ENCODE assay signal across 17 mouse cellular contexts in the genomic region with DNA sequence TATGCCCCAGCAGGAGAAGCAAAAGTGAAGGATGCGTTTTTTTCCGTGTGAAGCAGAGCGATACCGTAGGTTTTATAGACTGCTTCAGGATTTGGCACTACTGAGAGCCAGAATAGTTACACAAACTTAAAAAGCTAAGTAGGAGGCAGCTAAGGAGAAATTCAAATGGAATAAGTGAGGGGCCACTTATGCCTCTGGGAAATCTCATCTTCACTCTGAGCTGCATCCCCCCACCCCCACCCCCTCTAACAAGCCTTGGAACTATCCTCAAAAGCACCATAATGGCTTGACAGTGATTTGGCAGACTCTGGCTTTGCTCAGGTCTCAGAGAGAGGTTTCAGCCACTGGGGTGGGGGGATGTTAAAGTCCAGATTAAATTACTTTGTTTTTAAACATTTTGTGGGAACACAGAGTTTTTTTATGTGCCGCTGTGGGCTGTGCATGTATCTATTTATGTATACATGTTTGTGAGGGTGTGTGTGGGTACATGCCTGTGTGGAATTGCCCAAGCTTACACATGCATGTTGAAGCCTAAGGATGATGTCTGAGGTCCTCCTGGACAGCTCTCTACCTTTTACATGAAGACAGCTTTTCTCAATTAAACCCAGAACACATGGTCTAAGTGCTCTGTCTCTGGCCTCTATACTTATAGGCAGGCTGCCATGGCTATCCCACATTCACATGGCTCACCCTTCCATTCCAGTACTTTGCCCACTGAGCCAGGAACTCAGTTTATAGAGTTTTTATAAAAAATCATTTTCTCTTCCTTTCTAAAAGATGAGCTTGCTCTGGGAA.
A peak's percentile ranks its signal among the peaks of the same experiment; 100 is the strongest.
DNase-seq lines count a peak whose midpoint lies in the region; ATAC-seq and TF ChIP-seq lines count a peak whose summit lies in the region.
"Had no signal": no experiment of that assay in that cellular context is flagged by ENCODE, and none has a peak within 500 bp of the region (broad histone marks: within the 10 kb centered on the region; RNA-seq: fewer than 3 reads in every experiment).

No protein-coding gene starts in this region.

- H3K9ac ChIP-seq in forebrain, embryonic 14.5 days (ENCODE audit: low read length) = no peak overlapping the region
- no peak overlapping the region for H3K9ac ChIP-seq in forebrain, embryonic 12.5 days
- H3K9ac ChIP-seq in intestine, embryonic 15.5 days = no peak overlapping the region
- H3K9ac ChIP-seq: liver, embryonic 15.5 days had no signal

- peak; percentile 44; the same call in 1 of the 2 replicates for ATAC-seq in forebrain, embryonic 14.5 days
- ATAC-seq in forebrain, embryonic 12.5 days (ENCODE audit: low FRiP score) = no peak
- ATAC-seq in intestine, embryonic 15.5 days = peak; percentile 49; the same call in 1 of the 2 replicates

- intact Hi-C loops in left cerebral cortex, postnatal 4 days (cut with DNase I) = no loop called here
- intact Hi-C loops in left cerebral cortex, adult 2 months (cut with DNase I) = no loop called here

- no peak overlapping the region for H3K27ac ChIP-seq in forebrain, embryonic 14.5 days (ENCODE audit: low read depth, low read length)
- H3K27ac ChIP-seq in forebrain, embryonic 12.5 days = no peak overlapping the region
- H3K27ac ChIP-seq in left cerebral cortex, adult 2 months = no peak overlapping the region
- no peak overlapping the region for H3K27ac ChIP-seq in intestine, embryonic 15.5 days
- H3K27ac ChIP-seq: kidney, postnatal 0 days; liver, embryonic 15.5 days had no signal

- TF ChIP-seq CTCF in left cerebral cortex, adult 2 months (IDR thresholded peaks at IDR 0.05) = no peak
- no peak for TF ChIP-seq CTCF in brain, embryonic 14.5 days (IDR thresholded peaks at IDR 0.05; ENCODE audit: borderline replicate concordance, extremely low read depth, insufficient read depth, insufficient read length)

- H3K4me3 ChIP-seq in forebrain, embryonic 14.5 days (ENCODE audit: low read depth, low read length) = no peak overlapping the region
- no peak overlapping the region for H3K4me3 ChIP-seq in forebrain, embryonic 12.5 days (replicated peaks)
- no peak overlapping the region for H3K4me3 ChIP-seq in left cerebral cortex, adult 2 months
- H3K4me3 ChIP-seq in intestine, embryonic 15.5 days (replicated peaks) = no peak overlapping the region
- H3K4me3 ChIP-seq: liver, embryonic 15.5 days had no signal

- TF ChIP-seq POLR2A in brain, embryonic 14.5 days (IDR thresholded peaks at IDR 0.05; ENCODE audit: borderline replicate concordance, extremely low read depth, insufficient read depth, insufficient read length, poor library complexity, severe bottlenecking) = no peak

- H3K36me3 ChIP-seq in forebrain, embryonic 14.5 days (ENCODE audit: control insufficient read depth, insufficient read depth, low read length) = no peaks in the 10 kb centered on the region
- no peaks in the 10 kb centered on the region for H3K36me3 ChIP-seq in forebrain, embryonic 12.5 days (replicated peaks)
- H3K36me3 ChIP-seq in intestine, embryonic 15.5 days = no peaks in the 10 kb centered on the region
- H3K36me3 ChIP-seq: liver, embryonic 15.5 days had no signal

- DNase-seq in forebrain, embryonic 14.5 days (ENCODE audit: low spot score) = peak; percentile 29
- peak; percentile 3 for DNase-seq in left cerebral cortex, postnatal 4 days
- DNase-seq in left cerebral cortex, adult 2 months (ENCODE audit: extremely low spot score in 1 of 2, low spot score in 2 of 2) = no peak
- DNase-seq in brain, embryonic 14.5 days (ENCODE audit: low read depth) = peak; percentile 57
- no peak for DNase-seq in urinary bladder, postnatal 25 days (ENCODE audit: low spot score)
- DNase-seq in kidney, adult 9 months = no peak
- DNase-seq: adrenal gland, adult 8-10 months; cerebellum, adult 11-12 months; gastrocnemius, postnatal 25 days; layer of hippocampus, postnatal 36 days; lung, postnatal 14 days; right cerebral cortex, postnatal 4 days; thymus, adult 18-20 months had no signal

- H3K9me3 ChIP-seq in forebrain, embryonic 14.5 days (replicated peaks; ENCODE audit: control insufficient read depth, low read length) = no peaks in the 10 kb centered on the region
- no peaks in the 10 kb centered on the region for H3K9me3 ChIP-seq in forebrain, embryonic 12.5 days
- H3K9me3 ChIP-seq in intestine, embryonic 15.5 days = no peaks in the 10 kb centered on the region
- H3K9me3 ChIP-seq: liver, embryonic 15.5 days had no signal

- no peaks in the 10 kb centered on the region for H3K27me3 ChIP-seq in forebrain, embryonic 14.5 days (replicated peaks; ENCODE audit: control insufficient read depth, insufficient read depth, low read length)
- no peaks in the 10 kb centered on the region for H3K27me3 ChIP-seq in forebrain, embryonic 12.5 days
- H3K27me3 ChIP-seq in intestine, embryonic 15.5 days (replicated peaks) = no peaks in the 10 kb centered on the region
- H3K27me3 ChIP-seq: liver, embryonic 15.5 days had no signal

- WGBS in forebrain, embryonic 14.5 days = 72% methylated on average over 5 of the region's 5 CpGs
- WGBS in forebrain, embryonic 12.5 days = 94% methylated on average over 5 of the region's 5 CpGs
- 57% methylated on average over 5 of the region's 5 CpGs for WGBS in intestine, embryonic 15.5 days

- no peak overlapping the region for H3K4me2 ChIP-seq in forebrain, embryonic 14.5 days (ENCODE audit: low read length)
- no peak overlapping the region for H3K4me2 ChIP-seq in forebrain, embryonic 12.5 days
- H3K4me2 ChIP-seq in intestine, embryonic 15.5 days (replicated peaks) = no peak overlapping the region
- H3K4me2 ChIP-seq: liver, embryonic 15.5 days had no signal

- H3K4me1 ChIP-seq in forebrain, embryonic 14.5 days (ENCODE audit: control insufficient read depth, insufficient read depth, low read length) = no peaks in the 10 kb centered on the region
- H3K4me1 ChIP-seq in forebrain, embryonic 12.5 days = no peaks in the 10 kb centered on the region
- no peaks in the 10 kb centered on the region for H3K4me1 ChIP-seq in intestine, embryonic 15.5 days (replicated peaks)
- H3K4me1 ChIP-seq: liver, embryonic 15.5 days had no signal

Comparison
In these comparisons a context has a peak if more than half of its experiments do, and no peak if none do; other contexts are left out.
1. DNase-seq: peak in forebrain, embryonic 14.5 days (single experiment), left cerebral cortex, postnatal 4 days (single experiment) and brain, embryonic 14.5 days (single experiment); none in left cerebral cortex, adult 2 months (0 of 2), urinary bladder, postnatal 25 days (single experiment) and kidney, adult 9 months (single experiment).